Mouse (Mus musculus): ENCODE results near the gene Tarm1.

Gene Tarm1

GRCm38 (mm10) chr7:3442476-3443062, 59.9 kb downstream of the Tarm1 start:
- DNase-seq (ENCODE audit: low spot score in 2 of 2): peak; percentile 63 to 67

GRCm38 (mm10) chr7:3440526-3440925, 61.9 kb downstream of the Tarm1 start:
- no peak for DNase-seq (ENCODE audit: low spot score in 2 of 2)

- no peak for DNase-seq (ENCODE audit: low spot score in 2 of 2)
Measured at GRCm38 (mm10) chr7:3439984-3440383, 62.4 kb downstream of the Tarm1 start.

DNA sequence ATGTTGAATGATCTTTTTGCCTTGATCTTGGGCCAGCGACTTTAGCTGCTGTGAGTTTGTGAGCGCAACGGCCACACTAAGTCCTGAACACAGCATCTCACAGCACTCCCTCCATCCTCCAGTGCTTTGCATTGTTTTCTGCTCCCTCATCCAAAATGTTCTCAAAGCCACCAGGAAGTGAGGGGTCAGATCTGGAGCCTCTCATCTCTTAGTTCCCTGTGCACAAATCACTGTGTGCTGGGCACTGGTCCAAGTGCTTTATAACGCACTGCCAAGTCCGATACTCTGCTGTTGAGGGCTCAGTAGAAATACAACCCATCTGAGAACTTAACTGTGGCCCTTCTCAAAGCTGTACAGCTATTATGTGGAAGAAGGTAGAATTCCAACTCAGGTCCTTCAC, 64.5 kb downstream of the Tarm1 start:
- no peak for DNase-seq (ENCODE audit: low spot score in 2 of 2)
